Mouse (Mus musculus): Measurements from ENCODE around the gene Ube2c. TPM values are rescaled to one million over a fixed set of nuclear protein-coding genes. Genes with fewer than 3 reads are reported as not detected.

Gene Ube2c
- 75.7 and 102 TPM in 2 replicates for polyA plus RNA-seq (2015; fragmentation: Nextera tagmentation; extraction: Ambion mirVana)

GRCm38 (mm10) chr2:164769258-164770037 is at the start of gene Ube2c:
Gene Ube2c (plus strand): TSS chr2:164769898.

DNA sequence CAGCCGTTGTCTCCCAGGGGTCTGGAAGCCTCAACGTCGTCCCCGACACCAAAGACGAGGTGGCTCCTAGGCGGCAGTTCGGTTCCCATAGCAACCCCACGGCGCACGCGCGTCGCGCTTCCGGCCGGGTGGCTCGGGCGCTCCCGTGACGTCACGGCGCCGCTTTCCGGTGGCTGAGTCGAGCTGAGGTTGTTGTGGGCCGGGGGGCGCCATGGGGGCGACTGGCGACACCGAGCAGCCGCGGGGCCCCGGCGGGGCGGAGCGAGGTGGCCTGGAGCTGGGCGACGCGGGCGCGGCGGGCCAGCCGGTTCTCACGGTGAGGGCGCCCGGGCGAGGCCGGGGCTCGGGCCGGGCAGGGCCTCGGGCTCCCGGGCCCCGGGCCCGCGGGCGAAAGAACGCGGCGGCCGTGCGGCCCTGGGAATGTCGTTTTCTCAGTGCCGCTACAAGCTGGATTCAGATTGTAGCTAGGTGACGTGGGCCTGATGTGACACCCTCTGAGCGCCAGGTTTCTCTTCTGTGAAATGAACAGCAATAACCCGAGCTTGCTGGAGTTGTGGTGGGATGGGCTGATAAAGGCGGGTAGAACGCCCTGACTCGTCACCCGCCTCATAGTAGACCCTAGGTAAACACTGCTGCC is 23.7 kb upstream of the Ube2c start, which contains the start of the genes Wfdc3 and Dnttip1:
Wfdc3 (minus strand) TSS at position 89 of the 637 bp plus-strand sequence.
Dnttip1 (plus strand) TSS at position 141 of the 637 bp plus-strand sequence.

DNA sequence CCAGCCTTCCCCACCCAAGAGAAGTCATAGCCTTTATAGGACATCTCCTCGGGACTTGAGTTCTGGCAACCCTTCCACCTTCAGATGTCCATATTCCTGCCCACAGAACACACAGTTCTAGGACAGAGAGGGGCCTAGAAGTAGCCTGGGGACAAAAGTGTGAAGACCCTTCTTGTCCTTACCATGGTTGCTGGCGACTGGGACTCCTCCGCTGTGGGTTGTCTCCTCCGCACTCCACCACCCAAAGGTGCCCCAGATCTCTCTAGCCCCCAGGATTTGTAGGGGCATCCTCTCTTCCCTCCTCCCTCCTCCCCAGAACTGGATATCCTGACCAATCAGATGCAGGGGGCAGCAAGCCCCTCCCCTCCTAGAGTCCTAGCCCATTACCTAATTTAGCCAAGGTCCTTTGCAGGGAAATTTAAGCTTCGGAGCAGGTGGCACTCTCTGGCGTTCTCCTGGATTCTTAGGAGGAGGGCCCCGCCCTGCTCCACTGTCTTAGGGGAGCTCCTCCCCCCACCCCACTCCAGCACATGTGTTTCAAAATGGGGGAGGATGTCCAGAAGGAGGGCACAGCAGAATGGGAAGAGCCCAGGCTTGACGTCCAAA is 9.9 kb downstream of the Ube2c start, which contains the start of gene Tnnc2:
Tnnc2 (minus strand) TSS at position 487 of the 606 bp plus-strand sequence.

GRCm38 (mm10) chr2:164785481-164786387 is 16.0 kb downstream of the Ube2c start, which contains the start of gene Snx21:
Gene Snx21 (plus strand): TSS chr2:164785823.

GRCm38 (mm10) chr2:164804533-164805331 is 35.0 kb downstream of the Ube2c start, which contains the start of the genes Acot8 and Zswim3:
Gene Acot8 (minus strand): TSS chr2:164804882.
Gene Zswim3 (plus strand): TSS chr2:164805098.

GRCm38 (mm10) chr2:164822636-164823165 is 53.0 kb downstream of the Ube2c start, which contains the start of gene Zswim1:
Gene Zswim1 (plus strand): TSS chr2:164822686.

Other genes with a start within 250 kb of the Ube2c start
- gene Wfdc2, start 207.5 kb upstream of the Ube2c start, polyA plus RNA-seq (2015; fragmentation: Nextera tagmentation; extraction: Ambion mirVana): 273 and 294 TPM in 2 replicates
- 1.4 and 1.5 TPM in 2 replicates for gene Spint3, start 196.4 kb upstream of the Ube2c start, polyA plus RNA-seq (2015; fragmentation: Nextera tagmentation; extraction: Ambion mirVana)
- gene Wfdc6a, start 184.5 kb upstream of the Ube2c start, polyA plus RNA-seq (2015; fragmentation: Nextera tagmentation; extraction: Ambion mirVana): 1.3 and 1.4 TPM in 2 replicates
- not detected in 2 replicates for gene Eppin, start 176.3 kb upstream of the Ube2c start, polyA plus RNA-seq (2015; fragmentation: Nextera tagmentation; extraction: Ambion mirVana)
- gene Wfdc6b, start 156.4 kb upstream of the Ube2c start, polyA plus RNA-seq (2015; fragmentation: Nextera tagmentation; extraction: Ambion mirVana): not detected in 2 replicates
- not detected in 2 replicates for gene Wfdc8, start 156.3 kb upstream of the Ube2c start, polyA plus RNA-seq (2015; fragmentation: Nextera tagmentation; extraction: Ambion mirVana)
- not detected in 2 replicates for gene Wfdc16, start 131.1 kb upstream of the Ube2c start, polyA plus RNA-seq (2015; fragmentation: Nextera tagmentation; extraction: Ambion mirVana)
- 3.2 and 5.3 TPM in 2 replicates for gene Wfdc10, start 113.9 kb upstream of the Ube2c start, polyA plus RNA-seq (2015; fragmentation: Nextera tagmentation; extraction: Ambion mirVana)
- gene Wfdc9, start 113.3 kb upstream of the Ube2c start, polyA plus RNA-seq (2015; fragmentation: Nextera tagmentation; extraction: Ambion mirVana): not detected in 2 replicates
- not detected in 2 replicates for gene Wfdc11, start 95.8 kb upstream of the Ube2c start, polyA plus RNA-seq (2015; fragmentation: Nextera tagmentation; extraction: Ambion mirVana)
- gene Wfdc13, start 84.8 kb upstream of the Ube2c start, polyA plus RNA-seq (2015; fragmentation: Nextera tagmentation; extraction: Ambion mirVana): 2.9 and 4.6 TPM in 2 replicates
- not detected in 2 replicates for gene Spint4, start 71.4 kb upstream of the Ube2c start, polyA plus RNA-seq (2015; fragmentation: Nextera tagmentation; extraction: Ambion mirVana)
- not detected in 2 replicates for gene Spint5, start 54.6 kb upstream of the Ube2c start, polyA plus RNA-seq (2015; fragmentation: Nextera tagmentation; extraction: Ambion mirVana)
- gene Wfdc3, start 24.0 kb upstream of the Ube2c start, polyA plus RNA-seq (2015; fragmentation: Nextera tagmentation; extraction: Ambion mirVana): 1.6 and 1.7 TPM in 2 replicates
- gene Dnttip1, start 23.9 kb upstream of the Ube2c start, polyA plus RNA-seq (2015; fragmentation: Nextera tagmentation; extraction: Ambion mirVana): 38.2 and 48.9 TPM in 2 replicates
- gene Tnnc2, start 10.1 kb downstream of the Ube2c start, polyA plus RNA-seq (2015; fragmentation: Nextera tagmentation; extraction: Ambion mirVana): 383 and 450 TPM in 2 replicates
- gene Snx21, start 15.9 kb downstream of the Ube2c start, polyA plus RNA-seq (2015; fragmentation: Nextera tagmentation; extraction: Ambion mirVana): 26.2 and 28.0 TPM in 2 replicates
- 16.3 and 19.9 TPM in 2 replicates for gene Acot8, start 35.0 kb downstream of the Ube2c start, polyA plus RNA-seq (2015; fragmentation: Nextera tagmentation; extraction: Ambion mirVana)
- gene Zswim3, start 35.2 kb downstream of the Ube2c start, polyA plus RNA-seq (2015; fragmentation: Nextera tagmentation; extraction: Ambion mirVana): 5.0 and 5.7 TPM in 2 replicates
- gene Zswim1, start 52.8 kb downstream of the Ube2c start, polyA plus RNA-seq (2015; fragmentation: Nextera tagmentation; extraction: Ambion mirVana): 11.9 and 12.0 TPM in 2 replicates
- 0.36 TPM in 1 of 2 replicates, not detected in the other for gene Spata25, start 58.6 kb downstream of the Ube2c start, polyA plus RNA-seq (2015; fragmentation: Nextera tagmentation; extraction: Ambion mirVana)
- gene Ctsa, start 63.0 kb downstream of the Ube2c start, polyA plus RNA-seq (2015; fragmentation: Nextera tagmentation; extraction: Ambion mirVana): 109 and 133 TPM in 2 replicates
- 14.3 and 16.1 TPM in 2 replicates for gene Neurl2, start 63.6 kb downstream of the Ube2c start, polyA plus RNA-seq (2015; fragmentation: Nextera tagmentation; extraction: Ambion mirVana)
- 69.8 and 90.6 TPM in 2 replicates for gene Pltp, start 87.8 kb downstream of the Ube2c start, polyA plus RNA-seq (2015; fragmentation: Nextera tagmentation; extraction: Ambion mirVana)
- 53.5 and 56.6 TPM in 2 replicates for gene Pcif1, start 109.4 kb downstream of the Ube2c start, polyA plus RNA-seq (2015; fragmentation: Nextera tagmentation; extraction: Ambion mirVana)
- gene Zfp335, start 141.9 kb downstream of the Ube2c start, polyA plus RNA-seq (2015; fragmentation: Nextera tagmentation; extraction: Ambion mirVana): 4.9 and 5.5 TPM in 2 replicates
- 5.5 and 10.3 TPM in 2 replicates for gene Mmp9, start 170.9 kb downstream of the Ube2c start, polyA plus RNA-seq (2015; fragmentation: Nextera tagmentation; extraction: Ambion mirVana)
- 0.17 and 0.24 TPM in 2 replicates for gene Slc12a5, start 190.9 kb downstream of the Ube2c start, polyA plus RNA-seq (2015; fragmentation: Nextera tagmentation; extraction: Ambion mirVana)

Measured in urinary bladder, postnatal 0 days (tissue).